Mouse (Mus musculus) hindbrain, embryonic 13.5 days (tissue): ENCODE data around the gene Plce1. TPM values are rescaled to one million over a fixed set of nuclear protein-coding genes. Genes with fewer than 3 reads are reported as not detected.

Experiments used
- ATAC-seq: fragments of 200-750 bp; cut with Nextera tagmentation; 2 replicates; pipeline ENCODE4 v1.8.0; 2017; ENCODE audit warnings: moderate TSS enrichment; ENCODE audit not compliant: low FRiP score
- H3K27ac ChIP-seq: fragments of 300-500 bp; sonication (generic); 2 replicates; pipeline ENCODE4 v1.5.1; 2015; ENCODE audit warnings: inconsistent platforms, mild to moderate bottlenecking, moderate library complexity
- H3K27me3 ChIP-seq: fragments of 300-500 bp; sonication (generic); 2 replicates; pipeline ENCODE4 v1.6.1; 2015; ENCODE audit warnings: mild to moderate bottlenecking, inconsistent platforms
- H3K36me3 ChIP-seq: fragments of 300-500 bp; sonication (generic); 2 replicates; pipeline ENCODE4 v1.6.1; 2015; ENCODE audit warnings: mild to moderate bottlenecking, inconsistent platforms
- H3K4me1 ChIP-seq: fragments of 300-500 bp; sonication (generic); replicated peaks from 2 replicates; pipeline ENCODE4 v1.6.1; 2015; ENCODE audit warnings: inconsistent platforms
- H3K4me2 ChIP-seq: fragments of 300-500 bp; sonication (generic); 2 replicates; pipeline ENCODE4 v1.6.1; 2015; ENCODE audit warnings: inconsistent platforms, mild to moderate bottlenecking, moderate library complexity
- H3K4me3 ChIP-seq: fragments of 300-500 bp; sonication (generic); 2 replicates; pipeline ENCODE4 v1.5.1; 2015; ENCODE audit warnings: mild to moderate bottlenecking, inconsistent platforms
- H3K9ac ChIP-seq: fragments of 300-500 bp; sonication (generic); 2 replicates; pipeline ENCODE4 v1.6.1; 2015; ENCODE audit warnings: mild to moderate bottlenecking, inconsistent platforms
- H3K9me3 ChIP-seq: fragments of 300-500 bp; sonication (generic); 2 replicates; pipeline ENCODE4 v1.6.1; 2016; ENCODE audit warnings: inconsistent platforms
- WGBS: fragments of 180-500 bp; shearing (Covaris S2); methylation state at CpG from one replicate; pipeline ENCODE4 v1.1.7; 2015; 5-methylcytosine and 5-hydroxymethylcytosine counted together
- polyA plus RNA-seq: library from polyadenylated mRNA; unstranded; fragments of >200 nt; fragmentation: Nextera tagmentation; extraction: Ambion mirVana; gene quantifications from 2 replicates; pipeline ENCODE4 v1.2.1, GENCODE M21; 2015

The Plce1 gene
- polyA plus RNA-seq, 1 experiment from 2014 or later: 4.8 TPM

DNA sequence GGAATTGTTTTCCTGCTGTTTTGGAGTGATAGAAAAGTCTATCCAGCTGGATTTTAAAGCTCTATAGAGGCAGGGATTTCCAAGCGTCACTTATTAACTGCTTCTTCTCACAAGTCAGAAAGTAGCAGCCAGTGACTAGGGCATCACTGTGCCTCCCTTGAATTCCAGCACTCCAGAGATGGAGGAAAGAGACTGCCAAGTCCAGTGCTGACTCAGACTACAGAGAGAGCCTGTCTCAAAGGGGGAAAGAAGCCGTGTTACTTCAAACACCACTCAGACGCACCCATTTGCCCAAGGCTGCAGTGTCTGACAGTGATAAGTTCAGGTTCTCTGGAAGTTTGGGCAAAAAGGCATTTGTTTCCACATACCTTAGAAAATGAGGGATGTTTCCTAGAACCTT lies 279.5 kb downstream of the Plce1 start:
- Histone ChIP-seq H3K9me3 (no peaks in the 10 kb centered on the region), H3K27me3 (no peaks in the 10 kb centered on the region), H3K4me2 (no peak overlapping the region), H3K9ac (no peak overlapping the region), H3K36me3 (peaks cover 4% of the 10 kb centered on the region; the same call in 1 of the 2 replicates), H3K4me1 (no peaks in the 10 kb centered on the region), H3K4me3 (no peak overlapping the region), H3K27ac (no peak overlapping the region)
- ATAC-seq: no peak
- 81% methylated on average over 3 of the region's 3 CpGs for WGBS

DNA sequence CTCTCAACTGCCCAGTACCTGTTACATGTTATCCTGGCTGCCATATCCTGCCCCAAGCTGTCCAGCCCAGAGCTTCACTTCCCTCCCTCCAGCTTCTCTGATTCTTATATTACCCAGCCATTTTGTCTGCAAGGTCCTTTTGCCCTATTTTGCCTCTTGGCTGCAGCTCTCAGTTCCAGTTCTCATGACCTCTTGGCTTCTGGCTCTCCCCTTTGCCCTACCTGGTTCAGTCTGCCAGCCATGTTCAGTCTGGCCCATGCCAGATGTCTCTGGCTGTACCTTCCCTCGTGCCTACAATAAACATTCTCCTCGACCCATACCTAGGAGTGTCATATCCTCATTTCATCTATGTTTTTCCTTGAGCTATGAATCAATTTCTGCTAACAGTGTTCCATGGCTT lies 285.4 kb downstream of the Plce1 start:
- Histone ChIP-seq H3K27me3 (no peaks in the 10 kb centered on the region), H3K4me2 (no peak overlapping the region), H3K9me3 (no peaks in the 10 kb centered on the region), H3K36me3 (peaks cover 2% of the 10 kb centered on the region), H3K27ac (no peak overlapping the region), H3K4me1 (no peaks in the 10 kb centered on the region), H3K4me3 (no peak overlapping the region), H3K9ac (no peak overlapping the region)
- WGBS: 89% methylated on average over 2 of the region's 2 CpGs
- no peak for ATAC-seq

DNA sequence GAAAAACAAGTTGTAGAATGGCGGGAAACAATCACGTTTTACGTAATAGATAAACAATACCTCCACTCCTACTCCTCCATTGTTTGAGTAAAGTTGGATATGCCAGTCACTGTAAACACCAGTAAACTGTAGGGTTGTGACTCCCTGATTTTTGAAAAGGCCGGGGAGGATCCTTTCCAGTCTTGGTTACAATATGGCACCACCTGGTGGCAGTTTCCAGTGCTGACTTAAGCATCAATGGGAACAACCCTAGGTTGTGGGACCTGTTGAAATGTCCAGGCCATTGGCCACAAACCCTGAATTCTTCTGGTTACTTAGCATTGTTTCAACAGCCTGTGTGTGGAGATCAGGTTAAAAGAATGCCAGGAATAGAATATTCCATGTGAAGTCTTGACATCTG lies 294.6 kb downstream of the Plce1 start:
- Histone ChIP-seq H3K27ac (no peak overlapping the region), H3K9me3 (no peaks in the 10 kb centered on the region), H3K4me2 (no peak overlapping the region), H3K4me3 (no peak overlapping the region), H3K27me3 (no peaks in the 10 kb centered on the region), H3K4me1 (0 out of 2 replicates have a peak, but pooled peaks cover 3% of the 10 kb centered on the region), H3K9ac (no peak overlapping the region), H3K36me3 (no peaks in the 10 kb centered on the region)
- no peak for ATAC-seq
- WGBS: 62% methylated on average over 4 of the region's 4 CpGs

DNA sequence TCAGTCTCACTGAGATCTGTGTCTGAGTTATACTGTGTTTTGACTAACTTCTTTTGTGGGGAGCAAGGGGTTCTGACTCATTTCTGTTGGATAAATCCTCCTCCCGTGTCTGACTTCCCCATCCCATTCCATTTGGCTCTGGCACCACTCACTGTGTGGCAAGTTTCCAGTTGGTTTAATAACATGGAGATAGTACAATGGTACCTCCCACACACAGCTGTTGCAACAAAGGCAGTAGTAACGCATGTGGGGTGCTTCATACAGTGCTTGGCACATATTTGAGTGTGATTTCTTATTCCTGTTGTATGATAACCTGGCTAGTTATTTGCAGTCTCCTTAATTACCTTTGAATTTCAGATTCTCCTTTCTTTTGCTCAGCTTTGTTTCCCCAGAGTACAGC lies 297.9 kb downstream of the Plce1 start:
- H3K27me3 ChIP-seq: no peaks in the 10 kb centered on the region
- H3K4me1 ChIP-seq: no peaks in the 10 kb centered on the region
- H3K4me2 ChIP-seq: no peak overlapping the region
- H3K27ac ChIP-seq: no peak overlapping the region
- WGBS: 69% methylated on average over 2 of the region's 2 CpGs
- H3K4me3 ChIP-seq: no peak overlapping the region
- H3K9me3 ChIP-seq: no peaks in the 10 kb centered on the region
- H3K36me3 ChIP-seq: no peaks in the 10 kb centered on the region; the same call in none of the 2 replicates
- ATAC-seq: no peak
- no peak overlapping the region for H3K9ac ChIP-seq

DNA sequence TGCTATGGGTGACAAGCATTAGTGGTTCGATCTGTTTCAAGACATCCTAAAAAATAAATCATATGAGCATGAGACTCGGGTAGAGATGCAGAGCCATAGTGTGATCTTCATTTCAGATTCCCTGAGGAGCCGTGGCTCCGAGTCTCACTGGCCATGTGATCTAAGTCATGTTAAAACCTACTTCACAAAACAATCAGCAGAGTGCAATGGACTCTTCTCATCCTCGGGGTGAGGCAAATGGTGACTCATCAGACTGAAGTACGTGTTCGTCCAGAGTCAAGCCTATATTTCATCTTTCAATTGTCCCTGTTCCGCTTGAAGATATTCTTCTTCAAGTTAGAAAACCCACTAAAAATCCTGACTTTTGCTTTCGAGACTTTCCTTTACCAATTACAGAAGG lies 302.6 kb downstream of the Plce1 start:
- no peak for ATAC-seq

DNA sequence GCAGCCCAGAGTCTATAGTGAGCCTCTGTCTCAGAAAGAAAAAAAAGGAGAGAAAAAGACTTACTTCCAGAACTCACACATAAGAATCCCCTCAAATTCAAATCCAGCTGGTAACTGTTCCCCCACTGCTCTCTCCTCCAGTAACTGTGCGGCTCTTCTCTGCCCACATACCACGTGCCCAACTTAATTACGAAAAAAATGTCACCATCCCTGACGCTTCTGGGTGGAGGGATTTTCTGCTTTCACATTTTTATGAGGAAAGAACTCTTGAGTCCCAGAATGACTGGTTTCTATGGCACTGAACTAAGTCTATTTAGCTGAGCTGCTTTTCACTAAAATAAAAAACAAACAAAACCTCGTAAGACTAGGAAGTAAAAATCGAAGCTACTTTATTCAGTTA lies 306.8 kb downstream of the Plce1 start:
- Histone ChIP-seq H3K9me3 (no peaks in the 10 kb centered on the region), H3K36me3 (peaks cover 54% of the 10 kb centered on the region), H3K27me3 (no peaks in the 10 kb centered on the region), H3K4me1 (no peaks in the 10 kb centered on the region), H3K4me2 (no peak overlapping the region), H3K27ac (no peak overlapping the region), H3K4me3 (no peak overlapping the region), H3K9ac (no peak overlapping the region)
- WGBS: 87% methylated on average over 6 of the region's 6 CpGs
- no peak for ATAC-seq

More for the DNA sequence above, 302.6 kb downstream of the Plce1 start:
- Histone ChIP-seq H3K4me2 (no peak overlapping the region), H3K36me3 (peaks cover 14% of the 10 kb centered on the region), H3K27ac (no peak overlapping the region), H3K9me3 (no peaks in the 10 kb centered on the region), H3K27me3 (no peaks in the 10 kb centered on the region), H3K4me3 (no peak overlapping the region), H3K4me1 (no peaks in the 10 kb centered on the region), H3K9ac (no peak overlapping the region)
- 93% methylated on average over 9 of the region's 9 CpGs for WGBS

DNA sequence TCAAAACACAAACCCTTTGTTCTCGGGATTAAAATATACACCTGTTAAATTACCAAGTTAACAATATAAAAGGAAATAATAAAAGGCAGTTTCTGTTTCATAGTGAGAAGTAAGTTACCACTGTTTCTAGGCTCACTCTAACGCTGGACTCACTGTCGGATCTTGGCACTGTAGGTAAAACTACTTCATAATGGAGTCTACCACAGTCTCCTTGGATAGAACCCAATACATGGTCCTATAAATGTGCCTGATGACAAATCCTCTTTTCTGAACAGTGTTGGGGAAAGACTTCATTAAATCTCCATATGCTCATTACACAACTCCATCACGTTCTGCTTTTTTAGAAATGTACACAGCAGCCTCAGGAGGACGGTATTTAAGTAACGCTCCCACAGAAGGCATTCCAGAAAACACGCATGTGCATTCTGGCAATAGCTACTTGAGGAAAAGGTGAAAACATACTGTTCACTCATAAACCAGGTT lies 312.7 kb downstream of the Plce1 start:
- H3K27ac ChIP-seq: no peak overlapping the region
- WGBS: 96% methylated on average over 7 of the region's 7 CpGs
- H3K4me2 ChIP-seq: no peak overlapping the region

DNA sequence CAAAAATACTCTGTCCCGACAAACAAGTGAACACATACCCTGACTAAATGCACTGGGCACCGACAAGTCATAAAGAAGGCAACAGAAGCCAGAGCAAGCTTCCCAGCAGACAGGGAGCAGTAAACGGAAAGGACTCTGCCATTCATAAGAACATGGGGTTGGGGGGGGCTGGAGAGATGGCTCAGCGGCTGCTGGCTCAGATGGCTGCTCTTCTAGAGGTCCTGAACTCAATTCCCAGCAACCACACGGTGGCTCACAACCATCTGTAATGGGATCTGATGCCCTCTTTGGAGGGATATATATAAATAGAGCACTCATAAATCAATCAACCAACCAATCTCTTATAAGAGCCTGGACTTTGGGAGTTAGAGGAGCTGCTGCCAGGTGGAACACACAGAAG lies 315.6 kb downstream of the Plce1 start:
- no peak for ATAC-seq
- 79% methylated on average over 5 of the region's 5 CpGs for WGBS
- Histone ChIP-seq H3K4me2 (no peak overlapping the region), H3K4me3 (no peak overlapping the region), H3K36me3 (peaks cover 83% of the 10 kb centered on the region), H3K27ac (no peak overlapping the region), H3K4me1 (no peaks in the 10 kb centered on the region), H3K27me3 (no peaks in the 10 kb centered on the region), H3K9me3 (no peaks in the 10 kb centered on the region), H3K9ac (no peak overlapping the region)

More for the DNA sequence above, 312.7 kb downstream of the Plce1 start:
- Histone ChIP-seq H3K36me3 (peaks cover 93% of the 10 kb centered on the region), H3K27me3 (no peaks in the 10 kb centered on the region), H3K4me1 (no peaks in the 10 kb centered on the region), H3K4me3 (no peak overlapping the region), H3K9ac (no peak overlapping the region), H3K9me3 (no peaks in the 10 kb centered on the region)
- ATAC-seq: no peak

DNA sequence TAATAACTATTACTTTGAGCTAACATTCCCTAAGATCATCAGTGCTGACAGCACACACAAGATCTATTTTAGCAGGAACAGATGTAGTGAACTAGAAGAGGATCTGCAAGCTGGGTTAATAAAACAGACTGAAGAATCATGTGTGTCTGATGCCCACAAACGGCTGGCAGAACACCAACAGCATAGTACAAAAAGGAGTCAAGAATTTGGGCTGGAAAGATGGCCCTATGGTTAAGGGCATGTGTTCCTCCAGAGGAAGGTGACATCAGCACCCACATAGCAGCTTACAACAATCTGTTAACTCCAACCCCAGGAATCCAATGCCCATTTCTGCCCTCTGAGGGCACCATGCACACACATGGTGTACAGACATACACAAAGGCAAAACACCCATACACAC lies 317.4 kb downstream of the Plce1 start:
- 97% methylated on average over 1 of the region's 1 CpGs for WGBS
- H3K36me3 ChIP-seq: peaks cover 83% of the 10 kb centered on the region
- H3K4me2 ChIP-seq: no peak overlapping the region
- H3K9me3 ChIP-seq: no peaks in the 10 kb centered on the region
- H3K27ac ChIP-seq: no peak overlapping the region
- H3K4me3 ChIP-seq: no peak overlapping the region
- H3K27me3 ChIP-seq: no peaks in the 10 kb centered on the region
- no peak overlapping the region for H3K9ac ChIP-seq
- no peak for ATAC-seq
- no peaks in the 10 kb centered on the region for H3K4me1 ChIP-seq

DNA sequence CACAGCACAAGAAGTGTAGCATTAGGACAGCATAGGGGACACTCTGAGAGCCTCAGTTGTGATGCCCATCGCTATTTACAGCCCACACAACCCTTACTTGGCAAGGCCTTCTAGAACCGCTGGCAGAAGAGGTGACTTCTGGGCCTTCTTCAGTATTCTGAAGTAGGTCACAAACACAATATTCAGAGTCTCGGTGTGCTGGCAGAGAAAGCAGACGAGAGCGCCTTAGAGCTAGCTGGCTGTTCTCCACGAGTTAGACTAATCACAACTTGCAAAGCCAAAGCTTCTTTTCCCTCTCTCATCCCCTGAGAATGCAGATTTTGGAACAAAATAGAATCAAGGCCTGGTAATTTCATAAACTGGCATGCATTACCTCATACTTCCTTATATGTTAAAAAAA lies 317.9 kb downstream of the Plce1 start:
- ATAC-seq: no peak
- Histone ChIP-seq H3K9ac (no peak overlapping the region), H3K27me3 (no peaks in the 10 kb centered on the region), H3K4me2 (no peak overlapping the region), H3K9me3 (no peaks in the 10 kb centered on the region), H3K27ac (no peak overlapping the region), H3K4me3 (no peak overlapping the region), H3K36me3 (peaks cover 83% of the 10 kb centered on the region), H3K4me1 (no peaks in the 10 kb centered on the region)
- WGBS: 97% methylated on average over 6 of the region's 6 CpGs

DNA sequence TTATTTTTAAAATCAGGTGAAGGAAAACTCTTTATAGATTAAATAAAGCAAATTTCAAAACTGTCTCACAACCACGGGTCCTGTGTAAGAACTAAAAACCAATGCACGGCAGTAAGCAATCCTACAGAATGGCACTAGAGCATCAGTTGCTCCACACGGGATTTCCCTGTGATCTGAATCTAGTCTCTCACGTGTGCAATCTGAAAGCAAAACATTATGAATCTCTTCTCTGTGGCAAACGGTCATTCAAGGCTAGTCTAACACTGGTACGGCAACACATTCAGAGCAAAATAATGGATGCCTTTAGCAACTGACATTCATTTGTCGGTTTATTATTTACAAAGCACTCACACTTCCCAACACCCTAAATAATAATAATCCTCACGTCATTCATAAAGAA lies 337.3 kb downstream of the Plce1 start:
- H3K4me3 ChIP-seq: peak overlapping the region; percentile 79
- H3K27ac ChIP-seq: no peak overlapping the region
- no peak for ATAC-seq
- H3K9ac ChIP-seq: peak overlapping the region; percentile 82
- WGBS: 44% methylated on average over 8 of the region's 8 CpGs
- no peaks in the 10 kb centered on the region for H3K9me3 ChIP-seq
- peaks cover 28% of the 10 kb centered on the region for H3K36me3 ChIP-seq
- no peaks in the 10 kb centered on the region for H3K27me3 ChIP-seq
- H3K4me2 ChIP-seq: peak overlapping the region; percentile 83
- peaks cover 15% of the 10 kb centered on the region for H3K4me1 ChIP-seq

DNA sequence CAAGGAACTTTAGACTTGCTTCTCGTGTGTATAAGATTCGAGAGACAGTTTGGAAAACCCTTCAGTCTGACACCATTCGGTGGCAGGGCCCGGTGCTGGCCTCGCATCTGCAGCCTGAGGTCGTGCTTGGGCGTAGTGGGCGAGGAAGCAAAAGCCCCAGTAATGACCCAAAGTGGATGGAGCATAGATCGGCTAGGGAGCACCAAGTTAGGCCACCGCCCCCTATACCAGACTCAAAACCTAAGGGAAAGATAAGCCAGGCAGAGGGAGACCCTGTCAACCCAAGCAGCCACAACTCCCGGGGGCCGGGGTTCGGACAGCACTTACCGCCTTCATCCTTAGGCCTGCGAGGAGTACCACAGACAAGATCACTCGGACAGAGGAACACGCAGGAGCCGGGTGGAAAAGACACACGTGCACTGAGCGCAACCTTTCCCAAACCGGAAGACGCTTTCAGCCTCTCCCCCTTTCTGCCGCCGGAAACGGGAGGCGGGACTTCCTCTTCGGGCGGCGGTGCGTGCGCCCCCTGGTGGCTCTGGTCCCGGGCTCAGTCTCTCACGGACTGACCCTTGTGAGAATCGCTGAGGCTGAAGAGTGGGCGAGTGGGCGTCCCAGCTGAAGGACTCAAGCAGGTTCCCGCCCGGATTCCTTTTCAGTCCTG lies 338.0 kb downstream of the Plce1 start, which contains the start of gene Noc3l:
TSS of gene Noc3l (minus strand) at position 472 of the 661 bp plus-strand sequence.
- Histone ChIP-seq H3K4me1 (peaks cover 15% of the 10 kb centered on the region), H3K9ac (peak within 1 kb of the TSS; percentile 82), H3K27ac (peak within 1 kb of the TSS; percentile 74), H3K4me3 (peak within 1 kb of the TSS; percentile 79), H3K9me3 (no peaks in the 10 kb centered on the region), H3K4me2 (peak within 1 kb of the TSS; percentile 83), H3K36me3 (peaks cover 24% of the 10 kb centered on the region), H3K27me3 (no peaks in the 10 kb centered on the region)
- peak; percentile 98 for ATAC-seq
- under 1% methylated on average over 38 of the region's 38 CpGs for WGBS

DNA sequence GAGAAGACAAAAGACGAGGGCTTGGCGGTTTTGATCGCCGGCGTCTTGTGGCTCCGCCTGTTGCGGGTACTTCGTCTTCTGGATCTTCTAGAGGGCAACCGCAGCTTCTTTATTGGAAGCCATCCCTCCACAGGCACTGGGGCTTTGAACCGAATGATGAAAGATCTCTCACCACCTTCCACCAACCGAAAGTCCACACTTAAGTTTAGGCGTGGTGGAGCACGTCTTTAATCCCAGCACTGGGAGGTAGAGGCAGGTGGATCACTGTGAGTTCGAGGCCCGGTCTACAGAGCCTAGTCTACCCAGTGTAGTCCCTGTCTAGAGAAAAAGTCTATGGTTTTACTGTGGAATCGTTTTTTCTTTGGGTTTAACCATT lies 338.5 kb downstream of the Plce1 start:
- peak; percentile 81 for ATAC-seq
- H3K27ac ChIP-seq: peak overlapping the region; percentile 74
- 13% methylated on average over 16 of the region's 16 CpGs for WGBS
- H3K9ac ChIP-seq: peak overlapping the region; percentile 82
- peak overlapping the region; percentile 79 for H3K4me3 ChIP-seq
- H3K9me3 ChIP-seq: no peaks in the 10 kb centered on the region
- peak overlapping the region; percentile 83 for H3K4me2 ChIP-seq
- H3K36me3 ChIP-seq: peaks cover 19% of the 10 kb centered on the region
- H3K4me1 ChIP-seq: peaks cover 15% of the 10 kb centered on the region
- H3K27me3 ChIP-seq: no peaks in the 10 kb centered on the region
